Mouse (Mus musculus): ENCODE measurements around the gene Trim3. TPM values are rescaled to one million over a fixed set of nuclear protein-coding genes. Genes with fewer than 3 reads are reported as not detected.

Gene Trim3
- total RNA-seq, 2 experiments from 2014 or later = 124 to 145 TPM

GRCm38 (mm10) chr7:105614400-105614799 lies 19.0 kb downstream of the Trim3 start:
- no peak for DNase-seq (ENCODE audit: extremely low spot score in 1 of 2, low spot score in 1 of 2)

- no peak for DNase-seq (ENCODE audit: extremely low spot score in 1 of 2, low spot score in 1 of 2)
These were observed 21.6 kb downstream of the Trim3 start for GRCm38 (mm10) chr7:105611767-105612166.

- no peak for DNase-seq (ENCODE audit: extremely low spot score in 1 of 2, low spot score in 1 of 2)
These were observed 24.9 kb downstream of the Trim3 start for GRCm38 (mm10) chr7:105608467-105608866.

GRCm38 (mm10) chr7:105602860-105603623 lies 30.3 kb downstream of the Trim3 start:
- DNase-seq (ENCODE audit: extremely low spot score in 1 of 2, low spot score in 1 of 2) = peak; percentile 39 to 75

- DNase-seq (ENCODE audit: extremely low spot score in 1 of 2, low spot score in 1 of 2) = no peak
These were observed 43.3 kb downstream of the Trim3 start for GRCm38 (mm10) chr7:105590097-105590496.

GRCm38 (mm10) chr7:105588325-105588912 lies 45.0 kb downstream of the Trim3 start:
- no peak for DNase-seq (ENCODE audit: extremely low spot score in 1 of 2, low spot score in 1 of 2)

GRCm38 (mm10) chr7:105581959-105582358 lies 51.4 kb downstream of the Trim3 start:
- no peak for DNase-seq (ENCODE audit: extremely low spot score in 1 of 2, low spot score in 1 of 2)

GRCm38 (mm10) chr7:105581094-105581703 lies 52.2 kb downstream of the Trim3 start, which contains the start of gene Apbb1:
Gene Apbb1 (minus strand): TSS chr7:105581653.
- peak; percentile 75 to 80 for DNase-seq (ENCODE audit: extremely low spot score in 1 of 2, low spot score in 1 of 2)

- no peak for DNase-seq (ENCODE audit: extremely low spot score in 1 of 2, low spot score in 1 of 2)
These were observed 52.7 kb downstream of the Trim3 start for GRCm38 (mm10) chr7:105580627-105581089.

GRCm38 (mm10) chr7:105578481-105578880 lies 54.9 kb downstream of the Trim3 start:
- DNase-seq (ENCODE audit: extremely low spot score in 1 of 2, low spot score in 1 of 2) = no peak

GRCm38 (mm10) chr7:105577377-105577871 lies 55.9 kb downstream of the Trim3 start:
- no peak for DNase-seq (ENCODE audit: extremely low spot score in 1 of 2, low spot score in 1 of 2)

GRCm38 (mm10) chr7:105576166-105576748 lies 57.1 kb downstream of the Trim3 start:
- DNase-seq (ENCODE audit: extremely low spot score in 1 of 2, low spot score in 1 of 2) = no peak

GRCm38 (mm10) chr7:105574537-105574936 lies 58.8 kb downstream of the Trim3 start:
- DNase-seq (ENCODE audit: extremely low spot score in 1 of 2, low spot score in 1 of 2) = no peak

- DNase-seq (ENCODE audit: extremely low spot score in 1 of 2, low spot score in 1 of 2) = no peak
These were observed 60.4 kb downstream of the Trim3 start for GRCm38 (mm10) chr7:105572949-105573348.

- DNase-seq (ENCODE audit: extremely low spot score in 1 of 2, low spot score in 1 of 2) = no peak
These were observed 62.6 kb downstream of the Trim3 start for GRCm38 (mm10) chr7:105570756-105571155.

GRCm38 (mm10) chr7:105569512-105570496 lies 63.6 kb downstream of the Trim3 start:
- DNase-seq (ENCODE audit: extremely low spot score in 1 of 2, low spot score in 1 of 2) = peak in 1 of 2 experiments; percentile 50

- DNase-seq (ENCODE audit: extremely low spot score in 1 of 2, low spot score in 1 of 2) = peak; percentile 65 to 74
These were observed 64.3 kb downstream of the Trim3 start for GRCm38 (mm10) chr7:105568988-105569471.

- DNase-seq (ENCODE audit: extremely low spot score in 1 of 2, low spot score in 1 of 2) = peak in 1 of 2 experiments; percentile 59
These were observed 64.8 kb downstream of the Trim3 start for GRCm38 (mm10) chr7:105568583-105568982.

GRCm38 (mm10) chr7:105565071-105565836 lies 68.1 kb downstream of the Trim3 start:
- no peak for DNase-seq (ENCODE audit: extremely low spot score in 1 of 2, low spot score in 1 of 2)
